Mouse (Mus musculus): ENCODE results near the gene Fbxl7. TPM values are rescaled to one million over a fixed set of nuclear protein-coding genes. Genes with fewer than 3 reads are reported as not detected.

Fbxl7 gene
- polyA plus RNA-seq, 1 experiment from 2014 or later, result 14.5 TPM

DNA sequence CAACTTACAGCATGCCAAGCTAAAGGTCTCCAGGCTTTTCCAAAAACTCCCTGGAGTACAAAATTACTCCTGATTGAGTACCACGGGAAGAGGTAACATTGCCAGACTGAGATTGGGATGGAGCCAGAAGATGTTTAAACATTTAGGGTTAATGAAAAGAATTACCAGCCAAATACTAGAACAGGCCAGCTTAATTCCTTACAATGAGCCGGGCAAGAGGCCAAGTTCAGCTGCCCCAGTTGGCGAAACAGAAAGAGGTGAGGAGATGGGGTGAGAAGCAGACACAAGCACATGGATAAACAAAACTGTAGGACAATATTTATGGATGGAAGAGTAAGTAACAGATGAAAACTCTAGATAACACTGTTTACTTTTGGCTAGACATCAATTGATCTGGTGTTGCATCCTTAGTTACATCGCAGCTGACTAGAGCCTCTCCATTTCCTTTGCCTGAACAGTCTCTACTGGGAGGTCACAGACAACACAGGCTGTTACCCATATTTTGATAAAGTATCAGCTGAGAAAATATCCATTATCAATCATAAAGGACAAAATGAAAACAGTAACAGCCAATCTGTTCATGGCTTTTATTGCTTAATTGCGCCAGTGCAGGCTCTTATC is 222.0 kb downstream of the Fbxl7 start:
- DNase-seq (ENCODE audit: low spot score), result no peak
- 86% methylated on average over 5 of the region's 5 CpGs for WGBS
- Histone ChIP-seq H3K36me3 (replicated peaks) (no peaks in the 10 kb centered on the region), H3K4me1 (no peaks in the 10 kb centered on the region), H3K9me3 (no peaks in the 10 kb centered on the region), H3K27me3 (replicated peaks; ENCODE audit: low read depth, poor library complexity, severe bottlenecking) (no peaks in the 10 kb centered on the region), H3K27ac (replicated peaks) (no peak overlapping the region), H3K4me3 (no peak overlapping the region)

DNA sequence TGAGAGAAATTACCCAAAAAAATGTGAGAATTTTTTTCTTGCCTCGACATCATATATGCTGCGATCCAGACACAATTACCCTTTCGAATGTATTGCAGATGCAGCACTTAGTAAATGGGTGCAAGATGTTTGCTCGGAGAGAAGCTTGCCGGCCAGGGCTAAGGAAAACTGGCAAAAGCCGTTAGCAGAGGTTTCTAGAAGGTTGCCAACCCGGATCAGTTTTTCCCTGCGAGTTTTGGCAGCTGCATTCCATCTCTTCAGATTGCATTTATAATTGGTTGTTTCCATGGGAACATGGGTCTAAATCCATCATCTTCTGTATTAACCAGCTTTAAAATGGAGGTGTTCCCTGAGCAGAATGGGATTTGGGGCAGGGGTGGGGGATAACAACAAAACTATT is 240.4 kb downstream of the Fbxl7 start:
- H3K9me3 ChIP-seq, result no peaks in the 10 kb centered on the region
- DNase-seq (ENCODE audit: low spot score), result peak; percentile 31
- no peak overlapping the region for H3K27ac ChIP-seq (replicated peaks)
- H3K36me3 ChIP-seq (replicated peaks), result no peaks in the 10 kb centered on the region
- no peaks in the 10 kb centered on the region for H3K27me3 ChIP-seq (replicated peaks; ENCODE audit: low read depth, poor library complexity, severe bottlenecking)
- H3K4me1 ChIP-seq, result peaks cover 5% of the 10 kb centered on the region
- no peak overlapping the region for H3K4me3 ChIP-seq
- WGBS, result 66% methylated on average over 8 of the region's 8 CpGs

DNA sequence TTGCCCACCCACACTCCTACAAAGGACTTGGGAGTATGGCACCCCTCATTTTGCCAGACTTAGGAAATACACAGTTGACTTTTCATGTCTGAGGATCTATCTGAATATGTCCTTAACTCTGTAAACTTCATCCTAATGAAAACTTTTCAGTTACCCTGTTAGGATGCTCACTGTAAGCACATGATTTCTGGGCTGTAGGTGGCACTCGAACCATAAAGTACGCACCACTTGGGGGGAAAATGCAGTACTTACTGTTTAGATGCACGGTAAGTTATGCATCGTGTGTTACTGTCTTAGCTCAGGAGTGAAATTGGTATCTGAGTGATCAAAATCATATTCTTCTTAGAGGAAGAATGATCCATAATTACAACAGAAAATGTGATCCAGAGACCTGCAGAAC is 252.8 kb downstream of the Fbxl7 start:
- no peak for DNase-seq (ENCODE audit: low spot score)
- no peaks in the 10 kb centered on the region for H3K36me3 ChIP-seq (replicated peaks)
- no peaks in the 10 kb centered on the region for H3K9me3 ChIP-seq
- H3K27ac ChIP-seq (replicated peaks), result no peak overlapping the region
- H3K4me3 ChIP-seq, result no peak overlapping the region
- no peaks in the 10 kb centered on the region for H3K27me3 ChIP-seq (replicated peaks; ENCODE audit: low read depth, poor library complexity, severe bottlenecking)
- H3K4me1 ChIP-seq, result no peaks in the 10 kb centered on the region
- 93% methylated on average over 4 of the region's 4 CpGs for WGBS

DNA sequence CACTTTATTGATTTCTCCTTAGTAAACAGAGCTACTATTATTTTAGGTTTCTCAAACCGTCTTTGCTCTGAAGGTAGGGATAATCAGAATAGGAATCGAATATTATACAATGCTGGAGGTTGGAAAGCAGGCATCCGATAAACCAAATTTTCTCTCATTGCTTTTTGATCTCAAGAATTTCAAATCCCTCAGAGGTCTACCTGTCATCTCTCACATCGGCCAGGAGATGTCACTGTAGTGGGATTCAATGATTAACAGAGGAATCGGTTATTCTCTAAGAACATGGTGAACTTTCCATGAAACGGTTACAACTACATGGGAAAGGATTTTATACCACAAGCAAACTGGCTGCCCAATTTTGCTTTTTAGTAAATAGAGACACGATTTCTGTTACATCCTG is 255.7 kb downstream of the Fbxl7 start:
- WGBS, result 72% methylated on average over 7 of the region's 7 CpGs
- Histone ChIP-seq H3K36me3 (replicated peaks) (no peaks in the 10 kb centered on the region), H3K27ac (replicated peaks) (no peak overlapping the region), H3K27me3 (replicated peaks; ENCODE audit: low read depth, poor library complexity, severe bottlenecking) (no peaks in the 10 kb centered on the region), H3K4me1 (no peaks in the 10 kb centered on the region), H3K4me3 (no peak overlapping the region), H3K9me3 (no peaks in the 10 kb centered on the region)
- no peak for DNase-seq (ENCODE audit: low spot score)

DNA sequence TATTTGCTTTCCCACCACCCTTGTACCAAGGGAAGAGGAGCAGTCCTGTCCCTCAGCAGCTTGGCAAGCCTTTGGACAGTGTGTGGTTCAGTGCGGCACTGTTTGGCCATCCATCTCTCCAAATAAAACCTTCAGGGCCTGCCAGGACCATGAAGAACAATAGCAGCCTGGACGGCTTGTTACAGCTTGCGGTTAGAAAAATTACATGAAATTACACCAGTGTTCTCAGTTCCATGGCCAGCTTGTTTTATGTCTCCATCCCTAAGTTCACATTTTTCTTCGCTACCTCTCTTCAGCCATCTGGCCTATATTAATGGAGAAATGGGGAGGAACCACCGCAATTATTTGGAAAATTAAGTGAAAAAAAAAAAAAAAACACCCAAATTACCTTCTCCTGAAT is 259.8 kb downstream of the Fbxl7 start:
- H3K4me3 ChIP-seq, result no peak overlapping the region
- 76% methylated on average over 5 of the region's 5 CpGs for WGBS
- no peak for DNase-seq (ENCODE audit: low spot score)
- H3K4me1 ChIP-seq, result no peaks in the 10 kb centered on the region
- no peaks in the 10 kb centered on the region for H3K36me3 ChIP-seq (replicated peaks)
- H3K27ac ChIP-seq (replicated peaks), result no peak overlapping the region
- no peaks in the 10 kb centered on the region for H3K27me3 ChIP-seq (replicated peaks; ENCODE audit: low read depth, poor library complexity, severe bottlenecking)
- H3K9me3 ChIP-seq, result no peaks in the 10 kb centered on the region

DNA sequence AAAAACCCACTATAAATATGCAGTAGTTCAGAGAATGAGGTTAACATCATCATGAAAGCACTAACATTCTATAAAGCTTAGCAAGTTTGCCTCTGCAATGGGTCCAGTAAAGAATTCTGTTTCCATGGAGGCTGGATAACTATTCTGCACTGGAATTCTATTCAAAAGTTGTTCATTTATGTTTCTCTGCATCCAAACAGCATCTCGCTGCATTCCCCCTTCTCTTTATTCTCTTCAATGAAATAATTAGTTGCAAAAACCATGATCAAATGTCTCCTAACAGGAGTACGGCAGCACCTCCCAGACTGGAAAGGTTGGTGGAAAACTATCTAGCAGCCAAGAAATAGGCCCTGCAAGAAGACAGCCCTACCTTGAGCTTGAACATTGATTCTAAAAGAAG is 267.2 kb downstream of the Fbxl7 start:
- Histone ChIP-seq H3K36me3 (replicated peaks) (no peaks in the 10 kb centered on the region), H3K27ac (replicated peaks) (no peak overlapping the region), H3K4me1 (no peaks in the 10 kb centered on the region), H3K9me3 (no peaks in the 10 kb centered on the region), H3K4me3 (no peak overlapping the region), H3K27me3 (replicated peaks; ENCODE audit: low read depth, poor library complexity, severe bottlenecking) (no peaks in the 10 kb centered on the region)
- no peak for DNase-seq (ENCODE audit: low spot score)
- WGBS, result 79% methylated on average over 2 of the region's 2 CpGs

DNA sequence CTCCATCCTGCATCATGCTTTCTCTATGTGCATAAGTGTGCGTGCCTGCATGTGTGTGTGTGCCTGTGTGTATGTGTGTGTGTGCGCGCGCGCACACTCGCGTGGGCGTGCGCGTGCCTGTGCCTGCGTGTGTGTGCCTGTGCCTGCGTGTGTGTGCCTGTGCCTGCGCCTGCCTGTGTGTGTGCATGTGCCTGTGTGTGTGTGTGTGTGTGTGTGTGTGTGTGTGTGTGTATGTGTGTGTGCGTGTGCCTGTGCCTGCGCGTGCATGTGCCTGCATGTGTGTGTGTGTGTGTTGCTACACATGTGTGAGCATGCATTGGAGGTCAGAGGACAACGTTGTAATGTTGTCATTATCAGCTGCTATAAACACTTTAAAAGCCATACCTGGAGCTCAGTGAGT is 272.1 kb downstream of the Fbxl7 start:
- Histone ChIP-seq H3K27me3 (replicated peaks; ENCODE audit: low read depth, poor library complexity, severe bottlenecking) (no peaks in the 10 kb centered on the region), H3K9me3 (no peaks in the 10 kb centered on the region), H3K27ac (replicated peaks) (no peak overlapping the region), H3K36me3 (replicated peaks) (no peaks in the 10 kb centered on the region), H3K4me3 (no peak overlapping the region), H3K4me1 (no peaks in the 10 kb centered on the region)
- 96% methylated on average over 17 of the region's 17 CpGs for WGBS
- DNase-seq (ENCODE audit: low spot score), result no peak

DNA sequence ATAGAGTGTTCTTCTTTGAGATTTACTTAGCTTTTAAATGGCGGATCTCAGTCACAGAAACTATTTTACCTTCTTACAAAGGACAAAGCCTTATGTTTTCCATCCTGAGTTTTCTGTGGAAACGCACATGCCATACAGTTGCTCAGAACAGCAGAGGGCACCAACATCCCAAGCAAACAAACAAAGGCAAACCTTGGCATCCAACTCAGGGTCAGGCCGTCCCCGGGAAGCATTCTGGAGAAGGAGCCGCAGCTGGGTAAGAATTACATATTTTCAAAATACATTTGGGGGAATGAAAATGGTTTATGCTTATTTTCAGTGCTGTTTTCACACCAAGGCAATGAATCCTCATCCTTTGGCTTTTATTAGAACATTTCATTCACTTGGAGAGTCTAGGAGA is 275.1 kb downstream of the Fbxl7 start:
- Histone ChIP-seq H3K27ac (replicated peaks) (no peak overlapping the region), H3K27me3 (replicated peaks; ENCODE audit: low read depth, poor library complexity, severe bottlenecking) (no peaks in the 10 kb centered on the region), H3K4me1 (no peaks in the 10 kb centered on the region), H3K36me3 (replicated peaks) (no peaks in the 10 kb centered on the region), H3K4me3 (no peak overlapping the region), H3K9me3 (no peaks in the 10 kb centered on the region)
- WGBS, result 56% methylated on average over 5 of the region's 5 CpGs
- DNase-seq (ENCODE audit: low spot score), result peak; percentile 39

DNA sequence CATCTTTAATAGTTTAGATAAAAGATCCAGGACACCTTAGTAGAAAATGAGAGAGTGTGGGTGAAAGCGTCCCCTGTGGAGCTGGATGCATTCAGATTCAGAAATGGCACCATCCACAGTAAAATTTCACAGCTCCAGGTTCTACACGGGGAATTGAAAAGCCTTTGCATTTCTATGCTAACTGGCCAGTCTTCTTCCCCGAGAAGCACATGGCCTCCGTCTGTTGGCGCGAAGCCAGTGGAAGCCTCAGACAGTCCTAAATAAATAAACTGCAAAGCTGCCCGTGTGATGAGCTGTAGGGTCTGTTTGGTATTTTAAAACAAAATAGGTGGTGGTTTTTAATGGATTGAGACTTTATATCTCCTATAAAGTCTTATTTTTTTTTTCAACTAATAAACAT is 276.2 kb downstream of the Fbxl7 start:
- Histone ChIP-seq H3K27ac (replicated peaks) (no peak overlapping the region), H3K4me3 (no peak overlapping the region), H3K9me3 (no peaks in the 10 kb centered on the region), H3K27me3 (replicated peaks; ENCODE audit: low read depth, poor library complexity, severe bottlenecking) (no peaks in the 10 kb centered on the region), H3K36me3 (replicated peaks) (no peaks in the 10 kb centered on the region), H3K4me1 (no peaks in the 10 kb centered on the region)
- WGBS, result 70% methylated on average over 7 of the region's 7 CpGs
- DNase-seq (ENCODE audit: low spot score), result peak; percentile 22

DNA sequence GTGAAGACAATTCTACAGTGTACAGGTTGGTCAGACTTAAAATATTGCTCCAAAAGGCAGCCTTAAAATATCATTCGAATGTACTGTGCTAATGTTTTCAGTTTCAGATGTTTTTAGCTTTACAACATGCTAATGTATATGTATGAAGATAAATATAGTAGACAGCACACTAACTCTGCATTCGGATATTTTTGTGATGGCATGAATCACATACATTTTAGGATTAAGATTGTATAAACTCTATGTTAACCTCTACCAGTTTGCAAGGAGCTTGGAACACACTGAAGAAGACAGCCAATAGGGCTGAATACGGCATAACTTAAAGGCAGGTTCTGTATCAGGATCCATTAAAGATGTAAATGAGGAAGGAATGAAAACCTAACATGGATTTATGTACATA is 299.1 kb downstream of the Fbxl7 start:
- Histone ChIP-seq H3K4me1 (no peaks in the 10 kb centered on the region), H3K9me3 (no peaks in the 10 kb centered on the region), H3K27me3 (replicated peaks; ENCODE audit: low read depth, poor library complexity, severe bottlenecking) (no peaks in the 10 kb centered on the region), H3K4me3 (no peak overlapping the region), H3K27ac (replicated peaks) (no peak overlapping the region), H3K36me3 (replicated peaks) (no peaks in the 10 kb centered on the region)
- 92% methylated on average over 3 of the region's 3 CpGs for WGBS
- DNase-seq (ENCODE audit: low spot score), result no peak

DNA sequence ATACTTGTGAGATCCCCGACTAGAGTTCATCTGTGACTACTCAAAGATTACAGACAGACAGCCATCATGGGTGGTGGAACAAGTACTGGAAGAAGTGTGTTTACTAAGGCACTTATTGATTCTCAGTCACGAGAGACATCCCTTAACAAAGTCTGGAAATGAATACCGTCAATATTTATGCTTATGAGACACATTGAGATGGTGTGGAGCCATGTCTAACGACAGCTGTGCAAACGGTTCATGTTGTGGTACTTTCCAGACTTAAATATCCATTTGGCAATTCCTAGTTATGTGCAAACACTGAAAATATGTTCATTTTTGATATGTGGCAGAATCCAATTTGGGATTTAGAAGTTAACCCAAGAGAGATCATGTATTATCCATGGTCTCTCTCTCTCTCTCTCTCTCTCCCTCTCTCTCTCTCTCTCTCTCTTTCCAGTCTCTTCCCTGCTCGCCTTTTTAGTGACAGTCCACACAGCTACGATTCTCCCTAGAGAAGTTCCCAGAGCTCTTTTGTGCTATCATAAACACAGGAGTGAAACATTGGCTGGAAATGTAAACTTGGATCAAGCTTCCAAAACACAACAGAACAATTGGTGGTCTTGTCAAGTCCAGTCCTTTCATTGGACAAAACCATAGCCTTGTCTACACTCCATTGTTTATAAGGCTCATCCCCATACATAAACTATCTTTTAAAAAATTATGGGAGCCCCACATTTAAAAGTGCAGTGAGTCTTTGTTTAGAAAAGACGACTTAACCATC is 315.3 kb downstream of the Fbxl7 start:
- Histone ChIP-seq H3K9me3 (no peaks in the 10 kb centered on the region), H3K27ac (replicated peaks) (no peak overlapping the region), H3K4me3 (no peak overlapping the region), H3K36me3 (replicated peaks) (no peaks in the 10 kb centered on the region), H3K27me3 (replicated peaks; ENCODE audit: low read depth, poor library complexity, severe bottlenecking) (no peaks in the 10 kb centered on the region), H3K4me1 (no peaks in the 10 kb centered on the region)
- WGBS, result 82% methylated on average over 8 of the region's 8 CpGs
- DNase-seq (ENCODE audit: low spot score), result no peak

DNA sequence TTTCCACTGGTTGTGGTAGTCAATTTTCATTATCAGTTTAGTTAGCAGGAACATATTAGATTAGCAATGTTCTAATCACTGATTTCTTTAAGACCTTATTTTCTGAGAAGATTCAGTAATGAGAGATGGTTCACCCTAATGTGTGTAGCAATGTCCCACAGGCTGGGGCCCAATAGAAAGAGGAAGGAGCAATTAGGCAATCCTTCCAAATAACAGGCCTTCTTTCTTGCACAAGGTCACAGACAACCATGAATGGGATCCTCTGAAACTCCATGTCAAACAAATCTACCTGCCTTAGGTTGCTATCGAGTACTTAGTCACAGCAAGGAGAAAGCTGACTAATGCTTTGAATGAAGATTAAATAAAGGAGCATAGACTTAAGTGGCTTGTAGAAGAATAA is 316.9 kb downstream of the Fbxl7 start:
- Histone ChIP-seq H3K4me3 (no peak overlapping the region), H3K4me1 (no peaks in the 10 kb centered on the region), H3K9me3 (no peaks in the 10 kb centered on the region), H3K27me3 (replicated peaks; ENCODE audit: low read depth, poor library complexity, severe bottlenecking) (no peaks in the 10 kb centered on the region), H3K27ac (replicated peaks) (no peak overlapping the region), H3K36me3 (replicated peaks) (no peaks in the 10 kb centered on the region)
- 89% methylated on average over 1 of the region's 1 CpGs for WGBS
- no peak for DNase-seq (ENCODE audit: low spot score)

DNA sequence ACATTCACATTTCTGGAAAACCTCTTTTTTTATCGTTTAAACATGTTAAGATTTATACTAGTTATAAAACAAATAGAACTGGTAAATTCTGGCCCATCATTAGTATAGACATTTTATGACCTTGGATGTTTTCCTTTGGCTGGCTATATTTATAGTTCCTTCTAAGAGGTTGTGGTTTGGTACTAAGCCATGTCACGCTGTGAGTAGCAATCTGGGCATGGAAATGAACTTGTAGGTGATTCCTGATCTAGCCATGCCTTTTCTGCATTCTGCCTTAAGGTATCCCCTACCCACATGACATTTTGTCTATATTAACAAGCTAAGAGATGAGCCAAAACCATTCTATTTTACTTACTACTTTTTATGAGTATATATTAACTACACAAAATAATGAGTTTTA is 329.3 kb downstream of the Fbxl7 start:
- Histone ChIP-seq H3K4me1 (0 out of 2 replicates have a peak, but pooled peaks cover 3% of the 10 kb centered on the region), H3K4me3 (no peak overlapping the region), H3K27ac (replicated peaks) (no peak overlapping the region), H3K36me3 (replicated peaks) (no peaks in the 10 kb centered on the region), H3K9me3 (no peaks in the 10 kb centered on the region), H3K27me3 (replicated peaks; ENCODE audit: low read depth, poor library complexity, severe bottlenecking) (no peaks in the 10 kb centered on the region)
- no peak for DNase-seq (ENCODE audit: low spot score)
- WGBS, result 95% methylated on average over 2 of the region's 2 CpGs

Measured in embryonic facial prominence, embryonic 10.5 days (tissue).